Mouse (Mus musculus): ENCODE results near the gene C530008M17Rik. TPM values are rescaled to one million over a fixed set of nuclear protein-coding genes. Genes with fewer than 3 reads are reported as not detected.

Gene C530008M17Rik
- polyA plus RNA-seq, 1 experiment from 2014 or later = 27.6 TPM

DNA sequence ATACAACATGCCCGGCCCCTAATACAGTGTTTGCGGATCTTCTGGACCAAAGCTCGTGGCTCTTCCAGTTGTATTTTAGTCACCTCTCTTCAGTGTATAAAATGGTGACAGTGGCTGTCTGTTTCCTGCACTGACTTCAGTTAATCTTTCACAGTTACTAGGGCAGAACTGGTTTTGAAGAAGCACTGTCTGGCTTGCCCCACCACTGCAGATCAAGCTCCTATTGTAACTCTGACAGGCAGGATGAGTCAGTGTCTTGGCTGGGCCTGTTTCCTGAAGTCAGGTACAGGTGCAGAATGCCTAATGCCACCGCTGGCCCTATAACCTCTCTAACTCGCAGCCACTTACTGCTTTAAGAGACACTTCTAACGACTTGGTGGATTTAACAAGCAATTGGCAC is 152.7 kb downstream of the C530008M17Rik start:
- no peak overlapping the region for H3K4me3 ChIP-seq
- H3K9ac ChIP-seq = no peak overlapping the region
- no peak overlapping the region for H3K4me2 ChIP-seq
- no peak for ATAC-seq (ENCODE audit: extremely low read depth, insufficient number of reproducible peaks, low FRiP score, low TSS enrichment)
- no peaks in the 10 kb centered on the region for H3K9me3 ChIP-seq
- H3K36me3 ChIP-seq = no peaks in the 10 kb centered on the region
- peaks cover 30% of the 10 kb centered on the region for H3K4me1 ChIP-seq
- no peaks in the 10 kb centered on the region for H3K27me3 ChIP-seq (replicated peaks)
- no peak overlapping the region for H3K27ac ChIP-seq (replicated peaks)
- WGBS = 83% methylated on average over 6 of the region's 6 CpGs

DNA sequence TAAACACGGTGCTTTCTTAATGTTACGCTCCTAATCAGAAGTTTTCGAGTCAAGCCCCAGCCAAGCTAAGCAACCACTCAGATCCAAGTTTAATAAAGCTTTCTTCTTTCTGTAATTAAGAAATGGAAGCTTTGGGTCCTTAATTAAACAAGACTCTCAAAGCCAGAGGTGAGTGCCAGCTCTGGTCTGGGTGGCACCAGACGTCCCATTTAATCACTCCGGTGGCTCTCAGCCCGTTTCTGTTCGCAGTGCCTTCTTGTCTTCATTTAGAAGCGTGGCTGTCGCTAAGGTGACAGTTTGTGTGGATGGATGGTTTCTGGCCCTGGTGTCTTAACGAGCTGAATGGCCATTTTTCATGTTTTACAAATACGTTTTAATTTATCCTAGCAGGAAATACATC is 158.7 kb downstream of the C530008M17Rik start:
- ATAC-seq (ENCODE audit: extremely low read depth, insufficient number of reproducible peaks, low FRiP score, low TSS enrichment) = no peak
- H3K4me1 ChIP-seq = peaks cover 51% of the 10 kb centered on the region
- H3K9ac ChIP-seq = no peak overlapping the region
- no peaks in the 10 kb centered on the region for H3K9me3 ChIP-seq
- no peak overlapping the region for H3K4me2 ChIP-seq
- no peaks in the 10 kb centered on the region for H3K36me3 ChIP-seq
- no peak overlapping the region for H3K27ac ChIP-seq (replicated peaks)
- H3K27me3 ChIP-seq (replicated peaks) = no peaks in the 10 kb centered on the region
- H3K4me3 ChIP-seq = no peak overlapping the region
- WGBS = 59% methylated on average over 11 of the region's 11 CpGs

DNA sequence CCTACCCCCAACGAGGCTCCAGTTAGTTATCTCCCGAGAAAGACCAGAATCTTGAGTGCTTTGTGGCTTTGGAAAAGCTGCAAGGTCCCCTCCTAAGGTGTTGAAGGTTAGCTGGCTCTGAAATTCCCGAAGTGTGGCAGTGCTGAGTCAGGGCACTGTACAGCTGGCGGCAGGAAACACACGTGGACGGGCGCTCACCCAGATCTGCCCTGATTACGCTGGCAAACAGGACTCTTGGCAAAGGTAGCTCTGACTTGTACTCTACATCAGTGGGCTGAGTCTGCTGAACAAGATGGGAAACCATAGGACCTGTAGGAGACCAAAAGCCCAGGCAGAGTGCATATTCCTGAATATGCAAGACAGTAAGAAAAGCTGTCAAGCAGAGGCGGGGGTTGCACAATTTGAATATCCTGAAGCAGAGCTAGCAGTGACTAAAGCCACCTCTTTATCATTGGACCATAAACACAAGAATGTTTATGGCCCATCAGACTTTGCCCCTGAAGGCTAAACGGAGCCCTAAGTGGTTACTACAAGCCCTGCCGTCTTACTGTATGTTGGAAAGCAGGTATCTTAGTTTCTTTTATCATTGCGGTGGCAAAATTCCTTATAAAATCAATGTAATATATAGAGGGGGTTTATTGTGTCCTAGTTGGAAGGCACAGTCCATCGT is 159.6 kb downstream of the C530008M17Rik start:
- WGBS = 42% methylated on average over 13 of the region's 13 CpGs
- H3K4me2 ChIP-seq = peak overlapping the region; percentile 34
- no peak overlapping the region for H3K27ac ChIP-seq (replicated peaks)
- H3K27me3 ChIP-seq (replicated peaks) = no peaks in the 10 kb centered on the region
- H3K9me3 ChIP-seq = no peaks in the 10 kb centered on the region
- H3K9ac ChIP-seq = 0 out of 2 replicates have a peak overlapping the region, but pooled peaks have one; percentile 47
- no peaks in the 10 kb centered on the region for H3K36me3 ChIP-seq
- peaks cover 49% of the 10 kb centered on the region for H3K4me1 ChIP-seq
- ATAC-seq (ENCODE audit: extremely low read depth, insufficient number of reproducible peaks, low FRiP score, low TSS enrichment) = no peak
- no peak overlapping the region for H3K4me3 ChIP-seq

DNA sequence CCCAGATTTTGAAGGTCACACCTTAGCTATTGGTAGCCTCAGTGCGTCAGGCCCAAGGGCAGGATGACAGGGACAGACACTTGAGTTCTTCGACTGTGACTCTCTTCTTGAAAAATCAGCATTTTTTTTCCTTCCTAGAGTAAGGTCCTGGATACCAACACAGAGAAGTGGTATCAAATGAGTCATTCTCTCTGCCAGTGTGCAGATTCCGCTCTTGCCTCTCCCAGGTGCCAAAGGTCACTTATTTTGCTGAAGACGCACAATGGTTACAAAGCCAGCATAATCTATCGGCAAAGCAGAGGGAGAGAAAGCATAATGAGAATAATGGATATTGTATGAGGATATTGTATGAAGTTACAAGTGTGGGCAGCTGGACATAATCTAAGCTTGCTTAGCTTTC is 160.4 kb downstream of the C530008M17Rik start:
- no peak overlapping the region for H3K27ac ChIP-seq (replicated peaks)
- H3K27me3 ChIP-seq (replicated peaks) = no peaks in the 10 kb centered on the region
- 82% methylated on average over 5 of the region's 5 CpGs for WGBS
- no peak for ATAC-seq (ENCODE audit: extremely low read depth, insufficient number of reproducible peaks, low FRiP score, low TSS enrichment)
- no peak overlapping the region for H3K4me2 ChIP-seq
- H3K9me3 ChIP-seq = no peaks in the 10 kb centered on the region
- no peak overlapping the region for H3K4me3 ChIP-seq
- no peak overlapping the region for H3K9ac ChIP-seq
- peaks cover 40% of the 10 kb centered on the region for H3K4me1 ChIP-seq
- H3K36me3 ChIP-seq = no peaks in the 10 kb centered on the region

DNA sequence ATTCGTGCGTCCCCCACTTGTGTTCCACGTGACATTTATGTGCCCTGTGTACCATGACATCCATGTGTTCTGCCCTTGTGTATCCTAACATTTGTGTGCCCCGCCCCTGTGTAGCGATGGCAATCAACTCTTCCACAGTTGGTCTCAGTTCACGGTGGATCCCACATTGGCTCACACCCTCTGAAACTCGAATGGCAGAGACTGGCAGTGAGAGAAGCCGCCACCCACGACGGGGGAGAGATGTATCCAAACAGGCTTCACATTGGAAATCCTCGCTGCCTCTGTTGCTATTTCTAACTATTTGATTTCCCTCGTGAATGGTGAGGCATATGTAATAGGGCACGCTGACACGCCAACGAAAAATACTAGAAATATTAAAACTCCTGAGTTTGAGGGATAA is 161.4 kb downstream of the C530008M17Rik start:
- H3K9ac ChIP-seq = no peak overlapping the region
- peaks cover 33% of the 10 kb centered on the region for H3K4me1 ChIP-seq
- no peak for ATAC-seq (ENCODE audit: extremely low read depth, insufficient number of reproducible peaks, low FRiP score, low TSS enrichment)
- H3K27ac ChIP-seq (replicated peaks) = no peak overlapping the region
- H3K4me2 ChIP-seq = no peak overlapping the region
- no peaks in the 10 kb centered on the region for H3K27me3 ChIP-seq (replicated peaks)
- no peak overlapping the region for H3K4me3 ChIP-seq
- 84% methylated on average over 15 of the region's 15 CpGs for WGBS
- no peaks in the 10 kb centered on the region for H3K9me3 ChIP-seq
- no peaks in the 10 kb centered on the region for H3K36me3 ChIP-seq

DNA sequence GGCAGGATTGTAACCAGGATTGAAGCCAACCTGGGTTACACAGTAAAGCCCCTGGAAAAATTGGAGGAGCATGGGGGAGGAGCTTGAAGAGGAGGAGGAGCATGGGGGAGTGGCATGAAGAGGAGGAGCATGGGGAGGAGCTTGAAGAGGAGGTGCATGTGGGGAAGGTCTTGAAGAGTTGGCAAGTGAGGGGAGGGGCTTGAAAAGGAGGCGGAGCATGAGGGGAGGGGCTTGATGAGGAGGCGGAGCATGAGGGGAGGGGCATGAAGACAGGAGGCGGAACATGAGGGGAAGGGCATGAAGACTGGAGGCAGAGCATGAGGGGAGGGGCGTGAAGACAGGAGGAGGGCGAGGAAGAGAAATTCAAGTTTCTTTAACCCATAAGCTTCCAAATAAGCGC is 162.5 kb downstream of the C530008M17Rik start:
- H3K27ac ChIP-seq (replicated peaks) = no peak overlapping the region
- H3K4me3 ChIP-seq = no peak overlapping the region
- no peak for ATAC-seq (ENCODE audit: extremely low read depth, insufficient number of reproducible peaks, low FRiP score, low TSS enrichment)
- no peak overlapping the region for H3K4me2 ChIP-seq
- H3K36me3 ChIP-seq = no peaks in the 10 kb centered on the region
- no peak overlapping the region for H3K9ac ChIP-seq
- WGBS = 69% methylated on average over 6 of the region's 6 CpGs
- H3K27me3 ChIP-seq (replicated peaks) = no peaks in the 10 kb centered on the region
- H3K4me1 ChIP-seq = peaks cover 22% of the 10 kb centered on the region
- H3K9me3 ChIP-seq = no peaks in the 10 kb centered on the region

DNA sequence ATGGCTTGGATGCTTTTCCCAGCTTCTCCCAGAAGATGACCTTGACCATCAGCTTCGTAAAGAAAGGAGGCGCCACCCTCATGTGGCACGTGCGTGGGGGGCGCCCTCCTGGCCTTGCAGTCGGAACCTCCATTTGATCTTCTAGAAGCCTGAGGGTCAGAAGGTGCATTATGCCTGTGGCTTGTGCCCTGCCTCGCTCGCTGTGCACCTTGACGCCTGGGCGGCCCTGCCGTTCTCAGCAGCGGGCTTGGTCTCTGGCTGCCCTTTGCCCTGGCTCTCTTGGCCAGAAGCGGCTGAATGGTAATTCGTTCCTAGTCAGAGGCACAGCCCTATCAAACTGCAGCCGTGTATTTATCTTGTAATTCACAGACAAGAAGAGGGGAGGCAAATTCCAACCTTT is 165.8 kb downstream of the C530008M17Rik start:
- 76% methylated on average over 15 of the region's 15 CpGs for WGBS
- no peak overlapping the region for H3K27ac ChIP-seq (replicated peaks)
- H3K4me2 ChIP-seq = no peak overlapping the region
- no peak for ATAC-seq (ENCODE audit: extremely low read depth, insufficient number of reproducible peaks, low FRiP score, low TSS enrichment)
- H3K27me3 ChIP-seq (replicated peaks) = no peaks in the 10 kb centered on the region
- no peak overlapping the region for H3K9ac ChIP-seq
- H3K4me3 ChIP-seq = no peak overlapping the region
- no peaks in the 10 kb centered on the region for H3K4me1 ChIP-seq
- no peaks in the 10 kb centered on the region for H3K36me3 ChIP-seq
- H3K9me3 ChIP-seq = no peaks in the 10 kb centered on the region

DNA sequence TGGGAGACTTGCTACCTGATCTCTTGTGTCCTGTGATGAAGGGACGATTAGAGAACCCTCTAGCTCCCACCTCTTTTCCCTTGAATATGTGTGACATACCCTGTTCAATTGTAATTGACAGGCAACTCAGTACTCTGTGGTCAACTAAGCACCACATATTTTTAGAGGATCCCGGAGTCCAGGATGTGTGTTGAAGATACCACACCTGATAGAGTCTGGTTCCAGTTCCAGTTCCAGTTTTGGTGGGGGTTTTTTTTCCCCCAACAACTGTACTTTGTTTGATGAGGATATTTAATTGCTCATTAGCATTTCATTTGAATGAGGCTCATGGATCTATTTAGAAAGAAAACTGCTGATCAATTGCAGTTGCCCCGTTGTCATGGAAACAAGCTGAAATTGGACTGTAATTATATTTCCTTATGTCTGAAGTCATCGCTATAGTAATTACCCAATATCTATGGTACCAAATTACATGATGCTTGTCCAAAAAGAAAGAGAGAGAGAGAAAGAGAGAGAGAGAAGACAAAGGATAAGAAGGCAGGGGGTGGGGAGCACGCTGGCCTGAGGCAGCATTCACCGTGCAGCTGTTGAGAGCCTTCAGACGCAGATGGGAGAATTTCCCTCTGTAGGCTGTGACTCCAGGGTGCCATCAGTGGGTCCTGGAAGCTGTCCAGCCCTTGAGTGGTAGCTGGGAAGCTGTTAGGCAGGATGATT is 172.4 kb downstream of the C530008M17Rik start:
- Histone ChIP-seq H3K27ac (replicated peaks) (no peak overlapping the region), H3K9ac (no peak overlapping the region), H3K27me3 (replicated peaks) (no peaks in the 10 kb centered on the region), H3K4me3 (no peak overlapping the region), H3K4me2 (no peak overlapping the region), H3K36me3 (no peaks in the 10 kb centered on the region), H3K4me1 (no peaks in the 10 kb centered on the region), H3K9me3 (peaks cover 10% of the 10 kb centered on the region)
- WGBS = 71% methylated on average over 7 of the region's 7 CpGs
- no peak for ATAC-seq (ENCODE audit: extremely low read depth, insufficient number of reproducible peaks, low FRiP score, low TSS enrichment)

DNA sequence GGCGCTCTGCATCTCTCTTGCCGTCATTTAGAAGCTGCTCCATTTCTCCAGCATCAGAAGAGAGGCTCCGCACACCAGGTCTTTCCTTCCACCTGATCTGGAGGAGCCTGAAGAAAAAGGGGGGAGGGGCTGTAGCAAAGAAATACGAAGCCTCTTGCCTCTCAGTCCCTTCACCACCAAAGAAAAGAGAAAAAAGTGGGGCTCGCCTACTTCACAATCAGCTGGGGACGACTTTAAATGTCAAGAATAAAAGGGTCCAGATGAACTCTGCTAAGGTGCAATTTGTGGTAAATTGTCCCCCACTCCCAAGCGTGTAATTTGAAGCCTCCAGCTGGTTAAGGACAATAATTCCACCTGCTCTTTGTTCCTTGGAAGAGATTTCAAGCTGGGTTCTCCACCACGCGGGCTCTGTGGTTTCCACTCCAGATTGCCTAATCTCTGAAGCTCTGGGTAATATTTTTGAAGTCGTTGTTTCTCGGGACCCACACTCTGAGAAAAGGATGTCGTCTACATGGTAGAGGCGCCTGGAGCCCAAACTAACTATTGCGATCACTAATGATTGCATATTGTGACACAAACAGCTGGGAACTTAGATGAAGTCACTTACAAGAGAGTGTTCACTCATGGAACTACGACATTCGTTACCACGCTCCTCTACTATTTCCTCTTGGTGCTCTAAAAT is 176.4 kb downstream of the C530008M17Rik start:
- Histone ChIP-seq H3K9ac (no peak overlapping the region), H3K4me3 (no peak overlapping the region), H3K9me3 (peaks cover 10% of the 10 kb centered on the region), H3K27ac (replicated peaks) (no peak overlapping the region), H3K4me1 (no peaks in the 10 kb centered on the region), H3K36me3 (no peaks in the 10 kb centered on the region), H3K4me2 (no peak overlapping the region), H3K27me3 (replicated peaks) (no peaks in the 10 kb centered on the region)
- WGBS = 80% methylated on average over 17 of the region's 17 CpGs
- no peak for ATAC-seq (ENCODE audit: extremely low read depth, insufficient number of reproducible peaks, low FRiP score, low TSS enrichment)

DNA sequence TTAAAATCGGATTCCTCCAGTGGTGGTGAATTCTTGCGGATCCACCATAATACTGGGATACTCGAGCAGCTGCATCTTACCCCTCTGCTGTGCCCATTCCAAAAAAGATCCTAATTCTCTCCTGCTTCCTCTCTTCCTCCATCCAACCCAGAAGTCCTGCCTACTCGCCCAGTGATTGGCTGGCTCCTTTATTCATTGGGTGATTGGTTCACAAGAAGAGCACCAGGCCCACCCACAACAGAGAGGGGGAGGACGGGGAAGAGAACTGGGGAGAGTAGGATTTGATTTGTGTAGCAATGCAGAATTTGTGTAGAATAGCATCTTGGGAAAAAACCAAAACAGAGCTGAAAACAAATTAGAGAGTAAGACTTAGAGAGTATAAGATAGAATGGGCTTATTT is 180.7 kb downstream of the C530008M17Rik start:
- Histone ChIP-seq H3K4me3 (peak overlapping the region; percentile 21; the same call in 1 of the 2 replicates), H3K4me2 (peak overlapping the region; percentile 32), H3K9me3 (no peaks in the 10 kb centered on the region), H3K27ac (replicated peaks) (no peak overlapping the region), H3K27me3 (replicated peaks) (no peaks in the 10 kb centered on the region), H3K36me3 (no peaks in the 10 kb centered on the region), H3K4me1 (no peaks in the 10 kb centered on the region), H3K9ac (no peak overlapping the region)
- no peak for ATAC-seq (ENCODE audit: extremely low read depth, insufficient number of reproducible peaks, low FRiP score, low TSS enrichment)
- WGBS = 48% methylated on average over 5 of the region's 5 CpGs

DNA sequence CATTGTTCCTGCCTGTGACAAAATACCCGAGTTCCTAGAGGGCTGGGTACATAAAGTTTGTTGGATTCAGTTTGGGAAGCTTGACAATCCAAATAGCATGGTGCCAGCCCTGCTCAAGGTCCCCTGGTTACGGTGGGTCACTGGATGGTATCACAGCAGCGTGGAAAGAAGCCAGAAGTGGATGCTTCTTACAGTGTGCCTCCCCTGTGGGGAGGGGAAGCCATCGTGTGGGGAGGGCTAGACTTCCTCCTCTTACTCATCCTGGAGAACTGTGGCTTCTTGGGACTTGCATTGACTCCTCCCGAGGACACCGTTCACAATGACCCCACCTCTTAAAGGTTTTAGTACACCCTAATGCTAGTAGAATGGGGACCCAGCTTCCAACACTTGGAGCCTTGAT is 183.5 kb downstream of the C530008M17Rik start:
- Histone ChIP-seq H3K36me3 (no peaks in the 10 kb centered on the region), H3K4me3 (no peak overlapping the region), H3K9me3 (no peaks in the 10 kb centered on the region), H3K4me2 (no peak overlapping the region), H3K27ac (replicated peaks) (no peak overlapping the region), H3K4me1 (peaks cover 12% of the 10 kb centered on the region), H3K9ac (no peak overlapping the region), H3K27me3 (replicated peaks) (no peaks in the 10 kb centered on the region)
- WGBS = 71% methylated on average over 6 of the region's 6 CpGs
- ATAC-seq (ENCODE audit: extremely low read depth, insufficient number of reproducible peaks, low FRiP score, low TSS enrichment) = no peak

Measured in heart, embryonic 13.5 days (tissue).